1 mouse cellular context compared by ENCODE assay signal in the genomic region with DNA sequence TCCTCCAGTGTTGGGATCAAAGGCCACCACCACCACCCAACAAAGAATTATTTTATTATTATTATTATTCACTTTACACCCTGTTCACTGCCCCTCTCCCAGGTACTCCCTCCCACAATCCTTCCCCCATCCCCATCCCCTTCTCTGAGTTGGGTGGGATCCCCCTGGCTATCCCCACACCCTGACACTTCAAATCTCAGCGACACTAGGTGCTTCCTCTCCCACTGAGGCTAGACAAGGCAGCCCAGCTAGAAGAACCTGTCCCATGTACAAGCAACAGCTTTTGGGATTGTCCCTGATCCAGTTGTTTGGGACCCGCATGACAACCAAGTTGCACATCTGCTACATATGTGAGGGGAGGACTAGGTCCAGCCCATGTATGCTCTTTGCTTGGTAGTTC.
TF ChIP-seq lines count a peak whose summit lies in the region.

No protein-coding gene starts in this region.

TF ChIP-seq in CH12.LX, 34 proteins besides CTCF, POLR2A, EP300 and RAD21:
- TF ChIP-seq USF1 (IDR thresholded peaks at IDR 0.05; ENCODE audit: low read depth, low read length) (no peak), POLR2AphosphoS2 (IDR thresholded peaks at IDR 0.05; ENCODE audit: low read depth, low read length) (0 out of 2 replicates have a peak, but pooled peaks have one; percentile 20), IRF4 (IDR thresholded peaks at IDR 0.05; ENCODE audit: low read depth, low read length) (no peak)
TF ChIP-seq in CH12.LX: peak in this region for 1.
